ENCODE assay signal across 18 mouse cellular contexts in genomic region chr5:112098469-112099085, GRCm38 (mm10).
DNase-seq lines count a peak whose midpoint lies in the region; ATAC-seq lines count a peak whose summit lies in the region.
"Had no signal": no experiment of that assay in that cellular context is flagged by ENCODE, and none has a peak within 500 bp of the region (broad histone marks: within the 10 kb centered on the region; RNA-seq: fewer than 3 reads in every experiment).

No protein-coding gene starts in this region.

- H3K4me3 ChIP-seq in hindbrain, embryonic 14.5 days (replicated peaks; ENCODE audit: low read length) = no peak overlapping the region
- no peak overlapping the region for H3K4me3 ChIP-seq in midbrain, embryonic 16.5 days (ENCODE audit: low read depth, low read length)
- no peak overlapping the region for H3K4me3 ChIP-seq in liver, embryonic 11.5 days (ENCODE audit: low read depth, low read length)
- H3K4me3 ChIP-seq: embryonic facial prominence, embryonic 12.5 days; heart, embryonic 13.5 days; liver, embryonic 13.5 days had no signal

- H3K4me1 ChIP-seq in hindbrain, embryonic 14.5 days (replicated peaks; ENCODE audit: control insufficient read depth, insufficient read depth, low read length) = peaks cover 14% of the 10 kb centered on the region
- H3K4me1 ChIP-seq in midbrain, embryonic 16.5 days (ENCODE audit: control insufficient read depth, insufficient read depth, low read length) = peaks cover 11% of the 10 kb centered on the region
- no peaks in the 10 kb centered on the region for H3K4me1 ChIP-seq in liver, embryonic 11.5 days (replicated peaks; ENCODE audit: control insufficient read depth, insufficient read depth, low read length)
- H3K4me1 ChIP-seq: embryonic facial prominence, embryonic 12.5 days; heart, embryonic 13.5 days; liver, embryonic 13.5 days had no signal

- H3K36me3 ChIP-seq in hindbrain, embryonic 14.5 days (replicated peaks; ENCODE audit: control insufficient read depth, insufficient read depth) = no peaks in the 10 kb centered on the region
- H3K36me3 ChIP-seq in midbrain, embryonic 16.5 days (ENCODE audit: control insufficient read depth, insufficient read depth, low read length) = no peaks in the 10 kb centered on the region
- no peaks in the 10 kb centered on the region for H3K36me3 ChIP-seq in liver, embryonic 11.5 days (ENCODE audit: control insufficient read depth, insufficient read depth, low read length)
- H3K36me3 ChIP-seq: embryonic facial prominence, embryonic 12.5 days; heart, embryonic 13.5 days; liver, embryonic 13.5 days had no signal

- ATAC-seq in cerebellum, adult (ENCODE audit: insufficient number of reproducible peaks, low FRiP score, low TSS enrichment) = no peak
- ATAC-seq in hindbrain, embryonic 14.5 days (ENCODE audit: low FRiP score) = no peak
- peak; percentile 50 for ATAC-seq in midbrain, embryonic 16.5 days
- no peak for ATAC-seq in liver, embryonic 11.5 days (replicated peaks; ENCODE audit: low FRiP score)

- peak; percentile 30 to 38 for DNase-seq in cerebellum, postnatal 14 days
- peak; percentile 14 for DNase-seq in R1 (ENCODE audit: low read depth, low spot score)
- DNase-seq in hindbrain, embryonic 14.5 days (ENCODE audit: low spot score) = peak; percentile 71
- no peak for DNase-seq in liver, embryonic 11.5 days (ENCODE audit: low spot score)
- no peak for DNase-seq in kidney, adult 8-10 months
- DNase-seq in lung, adult 18-20 months = no peak
- DNase-seq: adrenal gland, adult 8-10 months; cerebellum, postnatal 25 days; gastrocnemius, postnatal 25 days; liver, embryonic 13.5 days; lung, postnatal 14 days; spleen, adult 18-20 months; thymus, postnatal 25 days had no signal

- H3K9ac ChIP-seq in hindbrain, embryonic 14.5 days = peak overlapping the region; percentile 16; the same call in 1 of the 2 replicates
- H3K9ac ChIP-seq in midbrain, embryonic 16.5 days (ENCODE audit: low read depth, low read length) = peak overlapping the region; percentile 36; the same call in 1 of the 2 replicates
- H3K9ac ChIP-seq in liver, embryonic 11.5 days (ENCODE audit: low read depth, low read length) = no peak overlapping the region
- H3K9ac ChIP-seq: embryonic facial prominence, embryonic 12.5 days; heart, embryonic 13.5 days; liver, embryonic 13.5 days had no signal

- 21% methylated on average over 21 of the region's 22 CpGs for WGBS in hindbrain, embryonic 14.5 days
- 20% methylated on average over 22 of the region's 22 CpGs for WGBS in midbrain, embryonic 16.5 days
- 72% methylated on average over 22 of the region's 22 CpGs for WGBS in liver, embryonic 11.5 days

- peak overlapping the region; percentile 76 for H3K27ac ChIP-seq in hindbrain, embryonic 14.5 days
- peak overlapping the region; percentile 78 for H3K27ac ChIP-seq in midbrain, embryonic 16.5 days (ENCODE audit: low read length)
- H3K27ac ChIP-seq in liver, embryonic 11.5 days (ENCODE audit: low read depth, low read length) = no peak overlapping the region
- H3K27ac ChIP-seq: embryonic facial prominence, embryonic 12.5 days; heart, embryonic 13.5 days; kidney, postnatal 0 days; liver, embryonic 13.5 days had no signal

- H3K4me2 ChIP-seq in hindbrain, embryonic 14.5 days (replicated peaks) = peak overlapping the region; percentile 32
- H3K4me2 ChIP-seq in midbrain, embryonic 16.5 days (ENCODE audit: low read length) = peak overlapping the region; percentile 38
- no peak overlapping the region for H3K4me2 ChIP-seq in liver, embryonic 11.5 days
- H3K4me2 ChIP-seq: embryonic facial prominence, embryonic 12.5 days; heart, embryonic 13.5 days; liver, embryonic 13.5 days had no signal

- H3K9me3 ChIP-seq in hindbrain, embryonic 14.5 days (ENCODE audit: control insufficient read depth, low read length) = no peaks in the 10 kb centered on the region
- H3K9me3 ChIP-seq in midbrain, embryonic 16.5 days (replicated peaks; ENCODE audit: control insufficient read depth, low read length, poor library complexity, severe bottlenecking) = no peaks in the 10 kb centered on the region
- H3K9me3 ChIP-seq in liver, embryonic 11.5 days (ENCODE audit: control insufficient read depth, low read length) = no peaks in the 10 kb centered on the region
- H3K9me3 ChIP-seq: embryonic facial prominence, embryonic 12.5 days; liver, embryonic 13.5 days had no signal

- H3K27me3 ChIP-seq in hindbrain, embryonic 14.5 days (ENCODE audit: control insufficient read depth, insufficient read depth, low read length) = no peaks in the 10 kb centered on the region
- no peaks in the 10 kb centered on the region for H3K27me3 ChIP-seq in midbrain, embryonic 16.5 days (ENCODE audit: control insufficient read depth, insufficient read depth, low read depth, low read length)
- no peaks in the 10 kb centered on the region for H3K27me3 ChIP-seq in liver, embryonic 11.5 days (replicated peaks; ENCODE audit: control insufficient read depth, insufficient read depth, low read length)
- H3K27me3 ChIP-seq: liver, embryonic 13.5 days had no signal

Comparison
In these comparisons a context has a peak if more than half of its experiments do, and no peak if none do; other contexts are left out.
1. DNase-seq: peak in cerebellum, postnatal 14 days (2 of 2), R1 (single experiment) and hindbrain, embryonic 14.5 days (single experiment); none in liver, embryonic 11.5 days (single experiment), kidney, adult 8-10 months (0 of 2) and lung, adult 18-20 months (0 of 2).